Mouse (Mus musculus) erythroblast, adult 5-6 weeks (primary cell): ENCODE results near the gene Tmem150a. TPM values are rescaled to one million over a fixed set of nuclear protein-coding genes. Genes with fewer than 3 reads are reported as not detected.

Source experiments
- ATAC-seq: replicated peaks from 2 replicates; pipeline ENCODE4 v1.8.0; 2016; ENCODE audit warnings: moderate number of reproducible peaks, mild to moderate bottlenecking, moderate TSS enrichment, inconsistent platforms; ENCODE audit not compliant: poor library complexity, low FRiP score, severe bottlenecking
- total RNA-seq, 2 experiments: library from RNA; stranded (forward) in 1 of 2; stranded (reverse) in 1 of 2; fragments of 150-400 nt in 1 of 2; fragments of 200-764, 138-1000 nt in 1 of 2; gene quantifications; 2 replicates each; pipeline versions ENCODE4 v1.2.3 to v1.2.4; 2015 to 2017; ENCODE audit warnings: low replicate concordance in 2 of 2

Tmem150a gene
- total RNA-seq (2015; ENCODE audit: low replicate concordance), result 1.5 TPM in 1 of 2 replicates, not detected in the other
- 1.4 TPM in 1 of 2 replicates, not detected in the other for total RNA-seq (2017; ENCODE audit: low replicate concordance)

GRCm38 (mm10) chr6:72355066-72355911, at the start of gene Tmem150a:
Gene Tmem150a (plus strand): TSS chr6:72355447.
- ATAC-seq, result no peak

- no peak for ATAC-seq
Measured at GRCm38 (mm10) chr6:72312198-72312597, 43.0 kb upstream of the Tmem150a start.

- no peak for ATAC-seq
Measured at GRCm38 (mm10) chr6:72313124-72313867, 42.0 kb upstream of the Tmem150a start.

- no peak for ATAC-seq
Measured at GRCm38 (mm10) chr6:72315384-72315783, 39.9 kb upstream of the Tmem150a start.

GRCm38 (mm10) chr6:72316044-72316443, 39.2 kb upstream of the Tmem150a start:
- ATAC-seq, result no peak

- no peak for ATAC-seq
Measured at GRCm38 (mm10) chr6:72318440-72318839, 36.8 kb upstream of the Tmem150a start.

- peak; percentile 51; the same call in 1 of the 2 replicates for ATAC-seq
Measured at GRCm38 (mm10) chr6:72319019-72319418, 36.2 kb upstream of the Tmem150a start.

GRCm38 (mm10) chr6:72322936-72323335, 32.3 kb upstream of the Tmem150a start:
- ATAC-seq, result no peak

- ATAC-seq, result peak; percentile 96
Measured at GRCm38 (mm10) chr6:72323786-72324508, 31.3 kb upstream of the Tmem150a start.

- ATAC-seq, result peak; percentile 50
Measured at GRCm38 (mm10) chr6:72326274-72326673, 29.0 kb upstream of the Tmem150a start.

- ATAC-seq, result no peak
Measured at GRCm38 (mm10) chr6:72329019-72329418, 26.2 kb upstream of the Tmem150a start.

GRCm38 (mm10) chr6:72330133-72330532, 25.1 kb upstream of the Tmem150a start:
- ATAC-seq, result no peak

GRCm38 (mm10) chr6:72333111-72333510, 22.1 kb upstream of the Tmem150a start:
- no peak for ATAC-seq

GRCm38 (mm10) chr6:72340481-72340880, 14.8 kb upstream of the Tmem150a start:
- no peak for ATAC-seq

- ATAC-seq, result peak; percentile 46
Measured at GRCm38 (mm10) chr6:72344396-72345073, 10.7 kb upstream of the Tmem150a start.

- peak; percentile 88 for ATAC-seq
Measured at GRCm38 (mm10) chr6:72345074-72345567, 10.1 kb upstream of the Tmem150a start, which contains the start of gene Usp39. Gene Usp39 (minus strand): TSS chr6:72345184.

GRCm38 (mm10) chr6:72345633-72346032, 9.6 kb upstream of the Tmem150a start:
- ATAC-seq, result peak; percentile 21

- no peak; the same call in 1 of the 2 replicates for ATAC-seq
Measured at GRCm38 (mm10) chr6:72346261-72346660, 9.0 kb upstream of the Tmem150a start.
